Mouse (Mus musculus) adrenal gland, postnatal 0 days (tissue): ENCODE results near the gene Cd300ld4. TPM values are rescaled to one million over a fixed set of nuclear protein-coding genes. Genes with fewer than 3 reads are reported as not detected.

Experiments used
- polyA plus RNA-seq: library from polyadenylated mRNA; unstranded; fragments of >200 nt; fragmentation: Nextera tagmentation; extraction: Ambion mirVana; gene quantifications from 2 replicates; pipeline ENCODE4 v1.2.1, GENCODE M21; 2015

Gene Cd300ld4
- 0.21 TPM in 1 of 2 replicates, not detected in the other for polyA plus RNA-seq

DNA sequence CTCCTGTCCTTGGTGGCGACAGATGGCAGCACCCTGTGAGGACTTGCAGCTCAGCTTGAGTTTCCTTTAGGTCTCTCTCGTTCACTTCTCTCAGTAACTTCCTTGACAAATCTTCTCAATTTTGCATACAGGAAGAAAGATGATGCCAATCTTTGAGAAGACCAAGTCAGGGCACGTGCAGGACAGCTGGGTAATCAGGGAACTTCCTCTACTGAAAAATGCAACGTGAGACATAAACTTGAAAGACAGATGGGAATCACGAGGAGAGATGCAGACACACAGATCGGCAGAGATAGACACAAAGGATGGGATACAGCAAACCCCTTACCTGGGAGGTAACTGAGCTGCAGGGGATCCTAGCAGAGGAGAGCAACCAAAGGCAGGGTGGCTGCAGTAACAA, at the start of gene Cd300ld4:
Gene Cd300ld4 (minus strand): TSS at position 101 of the 400 bp plus-strand sequence.

DNA sequence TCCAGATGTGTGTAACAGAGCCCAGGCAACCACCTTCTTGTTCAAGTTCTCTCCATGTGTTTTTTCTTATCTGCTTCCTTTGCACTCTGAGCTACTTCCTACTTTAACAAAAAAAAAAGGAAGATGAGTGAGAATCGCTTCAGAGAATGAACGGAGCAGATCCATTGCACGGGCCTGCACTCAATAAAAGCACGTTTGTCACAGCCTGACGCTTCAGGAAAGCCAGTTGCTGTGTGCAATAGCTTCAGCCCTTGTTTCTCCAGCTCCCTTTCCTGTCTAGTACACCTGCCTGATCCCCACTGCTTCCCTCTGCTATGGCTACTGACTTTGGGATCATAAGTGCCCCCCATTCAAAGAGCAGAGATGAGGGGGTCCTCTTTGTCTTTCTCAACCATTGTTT, 35.3 kb upstream of the Cd300ld4 start, which contains the start of gene Cd300e:
Gene Cd300e (minus strand): TSS at position 101 of the 400 bp plus-strand sequence.

DNA sequence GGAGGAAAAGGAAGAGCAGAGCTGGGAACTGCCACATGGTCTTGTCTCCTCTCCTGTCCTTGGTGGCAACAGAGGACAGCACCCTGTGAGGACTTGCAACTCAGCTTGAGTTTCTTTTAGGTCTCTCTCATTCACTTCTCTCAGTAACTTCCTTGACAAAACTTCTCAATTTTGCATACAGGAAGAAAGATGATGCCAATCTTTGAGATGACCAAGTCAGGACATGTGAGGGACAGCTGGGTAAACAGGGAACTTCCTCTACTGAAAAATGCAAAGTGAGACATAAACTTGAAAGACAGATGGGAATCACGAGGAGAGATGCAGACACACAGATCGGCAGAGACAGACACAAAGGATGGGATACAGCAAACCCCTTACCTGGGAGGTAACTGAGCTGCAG, 21.4 kb upstream of the Cd300ld4 start, which contains the start of gene Cd300ld3:
Gene Cd300ld3 (minus strand): TSS at position 151 of the 400 bp plus-strand sequence.

DNA sequence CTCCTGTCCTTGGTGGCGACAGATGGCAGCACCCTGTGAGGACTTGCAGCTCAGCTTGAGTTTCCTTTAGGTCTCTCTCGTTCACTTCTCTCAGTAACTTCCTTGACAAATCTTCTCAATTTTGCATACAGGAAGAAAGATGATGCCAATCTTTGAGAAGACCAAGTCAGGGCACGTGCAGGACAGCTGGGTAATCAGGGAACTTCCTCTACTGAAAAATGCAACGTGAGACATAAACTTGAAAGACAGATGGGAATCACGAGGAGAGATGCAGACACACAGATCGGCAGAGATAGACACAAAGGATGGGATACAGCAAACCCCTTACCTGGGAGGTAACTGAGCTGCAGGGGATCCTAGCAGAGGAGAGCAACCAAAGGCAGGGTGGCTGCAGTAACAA, 10.9 kb upstream of the Cd300ld4 start, which contains the start of gene Cd300ld5:
Gene Cd300ld5 (minus strand): TSS at position 101 of the 400 bp plus-strand sequence.

DNA sequence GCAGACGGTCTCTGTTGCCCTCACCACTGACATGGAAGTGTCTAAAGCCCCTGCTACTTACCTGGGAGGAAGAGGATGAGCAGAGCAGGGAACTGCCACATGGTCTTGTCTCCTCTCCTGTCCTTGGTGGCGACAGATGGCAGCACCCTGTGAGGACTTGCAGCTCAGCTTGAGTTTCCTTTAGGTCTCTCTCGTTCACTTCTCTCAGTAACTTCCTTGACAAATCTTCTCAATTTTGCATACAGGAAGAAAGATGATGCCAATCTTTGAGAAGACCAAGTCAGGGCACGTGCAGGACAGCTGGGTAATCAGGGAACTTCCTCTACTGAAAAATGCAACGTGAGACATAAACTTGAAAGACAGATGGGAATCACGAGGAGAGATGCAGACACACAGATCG, 10.7 kb downstream of the Cd300ld4 start, which contains the start of gene Cd300ld2:
Gene Cd300ld2 (minus strand): TSS at position 101 of the 400 bp plus-strand sequence.

DNA sequence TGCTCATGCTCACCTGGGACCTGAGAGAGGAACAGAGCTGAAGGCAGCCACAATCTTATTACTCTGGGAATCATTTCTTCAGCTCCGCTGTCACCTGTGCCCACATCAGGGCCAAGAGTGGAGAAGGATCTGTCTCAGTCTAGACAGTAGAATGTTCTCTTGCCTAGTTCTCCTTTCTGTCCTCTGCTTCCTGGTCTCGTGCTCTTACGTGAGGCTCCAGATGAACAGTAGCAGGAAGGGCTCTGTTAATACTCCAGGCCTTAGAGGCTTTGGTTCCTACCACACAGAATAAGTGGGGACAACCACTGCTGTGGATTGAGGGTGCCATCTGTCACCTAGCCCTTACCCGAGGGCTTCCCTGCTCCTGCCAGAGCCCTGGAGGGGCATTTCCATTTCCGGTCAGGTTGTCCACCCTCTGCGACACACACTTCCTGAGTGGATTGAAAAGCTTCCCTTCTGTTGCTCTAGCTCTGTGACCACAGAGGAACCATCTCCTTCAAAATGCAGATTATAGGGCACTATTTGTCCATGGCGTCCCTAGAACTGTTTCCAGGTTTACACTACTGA, 25.3 kb downstream of the Cd300ld4 start, which contains the start of gene Cd300c2:
Gene Cd300c2 (minus strand): TSS at position 407 of the 567 bp plus-strand sequence.

DNA sequence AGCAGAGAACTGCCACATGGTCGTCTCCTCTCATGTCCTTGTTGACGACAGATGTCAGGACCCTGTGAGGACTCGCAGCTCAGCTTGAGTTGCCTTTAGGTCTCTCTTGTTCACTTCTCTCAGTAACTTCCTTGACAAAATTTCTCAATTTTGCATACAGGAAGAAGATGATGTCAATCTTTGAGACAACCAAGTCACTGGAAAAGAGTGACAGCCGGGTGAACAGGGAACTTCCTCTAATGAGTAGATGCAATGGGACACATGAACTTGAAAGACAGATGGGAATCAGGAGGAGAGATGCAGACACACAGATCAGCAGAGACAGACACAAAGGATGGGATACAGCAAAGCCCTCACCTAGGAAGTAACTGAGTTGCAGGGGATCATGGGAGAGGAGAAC, 37.0 kb downstream of the Cd300ld4 start, which contains the start of gene Cd300ld:
Gene Cd300ld (minus strand): TSS at position 130 of the 400 bp plus-strand sequence.

Other genes starting within 250 kb of the Cd300ld4 start
- 0.15 and 0.24 TPM in 2 replicates for gene Btbd17, start 231.1 kb downstream of the Cd300ld4 start, polyA plus RNA-seq
- not detected in 2 replicates for gene Gpr142, start 228.1 kb downstream of the Cd300ld4 start, polyA plus RNA-seq
- 7.5 and 9.6 TPM in 2 replicates for gene Gprc5c, start 175.9 kb downstream of the Cd300ld4 start, polyA plus RNA-seq
- gene Cd300a, start 137.0 kb downstream of the Cd300ld4 start, polyA plus RNA-seq = 3.9 and 5.4 TPM in 2 replicates
- 0.68 and 0.81 TPM in 2 replicates for gene Cd300lb, start 92.6 kb downstream of the Cd300ld4 start, polyA plus RNA-seq
- gene Cd300c, start 57.9 kb downstream of the Cd300ld4 start, polyA plus RNA-seq = not detected in 2 replicates
- gene Cd300ld, start 37.1 kb downstream of the Cd300ld4 start, polyA plus RNA-seq = 0.95 and 1.3 TPM in 2 replicates
- gene Cd300c2, start 25.1 kb downstream of the Cd300ld4 start, polyA plus RNA-seq = 8.8 and 8.9 TPM in 2 replicates
- gene Cd300ld2, start 10.8 kb downstream of the Cd300ld4 start, polyA plus RNA-seq = 0.93 TPM in 1 of 2 replicates, not detected in the other
- 0.46 TPM in 1 of 2 replicates, not detected in the other for gene Cd300ld5, start 10.8 kb upstream of the Cd300ld4 start, polyA plus RNA-seq
- not detected in 2 replicates for gene Cd300ld3, start 21.4 kb upstream of the Cd300ld4 start, polyA plus RNA-seq
- gene Cd300e, start 35.2 kb upstream of the Cd300ld4 start, polyA plus RNA-seq = 0.22 TPM in 1 of 2 replicates, not detected in the other
- gene Rab37, start 64.4 kb upstream of the Cd300ld4 start, polyA plus RNA-seq = 0.80 and 1.4 TPM in 2 replicates
- 2.1 and 3.0 TPM in 2 replicates for gene Cd300lf, start 107.0 kb upstream of the Cd300ld4 start, polyA plus RNA-seq
- 38.7 and 39.4 TPM in 2 replicates for gene Slc9a3r1, start 136.3 kb upstream of the Cd300ld4 start, polyA plus RNA-seq
- gene Tmem104, start 160.5 kb upstream of the Cd300ld4 start, polyA plus RNA-seq = 10.0 and 10.9 TPM in 2 replicates
- gene Nat9, start 160.8 kb upstream of the Cd300ld4 start, polyA plus RNA-seq = 20.1 and 32.7 TPM in 2 replicates
- gene Grin2c, start 240.2 kb upstream of the Cd300ld4 start, polyA plus RNA-seq = 0.28 and 0.81 TPM in 2 replicates